Mouse (Mus musculus): ENCODE measurements around the gene Vmn1r218.

DNA sequence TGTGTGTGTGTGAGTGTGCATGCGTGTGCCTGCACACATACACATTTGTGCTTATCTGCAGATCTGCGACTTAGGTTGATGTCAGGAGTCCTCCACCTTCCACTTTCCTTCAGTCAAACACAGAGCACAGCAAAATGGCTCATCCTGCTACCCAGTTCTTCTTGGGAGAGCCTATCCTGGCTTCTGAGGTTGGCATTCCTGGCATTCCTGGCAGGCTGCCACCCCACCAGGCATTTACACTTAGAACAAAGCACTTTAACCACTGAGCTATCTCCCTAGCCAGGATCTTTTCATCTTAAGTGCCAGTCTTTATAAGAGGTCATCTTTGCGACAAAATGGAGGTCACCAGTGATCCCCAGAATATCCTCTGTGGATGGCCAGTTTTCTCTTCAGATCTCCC lies 24.9 kb downstream of the Vmn1r218 start:
- TF ChIP-seq POLR2A (IDR thresholded peaks at IDR 0.05; ENCODE audit: insufficient read depth, low read depth, low read length), result no peak
- TF ChIP-seq CTCF (IDR thresholded peaks at IDR 0.05), result no peak
- TF ChIP-seq EP300 (IDR thresholded peaks at IDR 0.05; ENCODE audit: insufficient read depth, low read depth, low read length), result no peak
